Mouse (Mus musculus) embryonic facial prominence, embryonic 13.5 days (tissue): ENCODE data around the gene Nmu. TPM values are rescaled to one million over a fixed set of nuclear protein-coding genes. Genes with fewer than 3 reads are reported as not detected.

Source experiments
- ATAC-seq: fragments of 200-750 bp; cut with Nextera tagmentation; 2 replicates; pipeline ENCODE4 v1.8.0; 2017; ENCODE audit warnings: low read depth; ENCODE audit not compliant: insufficient number of reproducible peaks, insufficient read depth, low FRiP score, low TSS enrichment
- H3K27ac ChIP-seq: fragments of 300-500 bp; sonication (generic); 2 replicates; pipeline ENCODE4 v1.5.1; 2015; ENCODE audit warnings: moderate library complexity, mild to moderate bottlenecking, inconsistent platforms
- H3K27me3 ChIP-seq: fragments of 300-500 bp; sonication (generic); 2 replicates; pipeline ENCODE4 v1.6.1; 2015; ENCODE audit warnings: mild to moderate bottlenecking, inconsistent platforms
- H3K36me3 ChIP-seq: fragments of 300-500 bp; sonication (generic); 2 replicates; pipeline ENCODE4 v1.6.1; 2015; ENCODE audit warnings: mild to moderate bottlenecking, inconsistent platforms
- H3K4me1 ChIP-seq: fragments of 300-500 bp; sonication (generic); 2 replicates; pipeline ENCODE4 v1.6.1; 2015; ENCODE audit warnings: inconsistent platforms
- H3K4me2 ChIP-seq: fragments of 300-500 bp; sonication (generic); 2 replicates; pipeline ENCODE4 v1.6.1; 2015; ENCODE audit warnings: moderate library complexity, mild to moderate bottlenecking, inconsistent platforms
- H3K4me3 ChIP-seq: fragments of 300-500 bp; sonication (generic); 2 replicates; pipeline ENCODE4 v1.5.1; 2015; ENCODE audit warnings: mild to moderate bottlenecking, inconsistent platforms
- H3K9ac ChIP-seq: fragments of 300-500 bp; sonication (generic); 2 replicates; pipeline ENCODE4 v1.6.1; 2015; ENCODE audit warnings: mild to moderate bottlenecking, inconsistent platforms
- H3K9me3 ChIP-seq: fragments of 300-500 bp; sonication (generic); 2 replicates; pipeline ENCODE4 v1.6.1; 2016; ENCODE audit warnings: inconsistent platforms
- WGBS: fragments of 180-500 bp; shearing (Covaris S2); methylation state at CpG from one replicate; pipeline ENCODE4 v1.1.7; 2015; ENCODE audit warnings: mixed read lengths; 5-methylcytosine and 5-hydroxymethylcytosine counted together
- polyA plus RNA-seq: library from polyadenylated mRNA; unstranded; fragments of >200 nt; fragmentation: Nextera tagmentation; extraction: Ambion mirVana; gene quantifications from 2 replicates; pipeline ENCODE4 v1.2.1, GENCODE M21; 2015

Gene Nmu
- polyA plus RNA-seq, 1 experiment from 2014 or later, result 0.25 TPM

DNA sequence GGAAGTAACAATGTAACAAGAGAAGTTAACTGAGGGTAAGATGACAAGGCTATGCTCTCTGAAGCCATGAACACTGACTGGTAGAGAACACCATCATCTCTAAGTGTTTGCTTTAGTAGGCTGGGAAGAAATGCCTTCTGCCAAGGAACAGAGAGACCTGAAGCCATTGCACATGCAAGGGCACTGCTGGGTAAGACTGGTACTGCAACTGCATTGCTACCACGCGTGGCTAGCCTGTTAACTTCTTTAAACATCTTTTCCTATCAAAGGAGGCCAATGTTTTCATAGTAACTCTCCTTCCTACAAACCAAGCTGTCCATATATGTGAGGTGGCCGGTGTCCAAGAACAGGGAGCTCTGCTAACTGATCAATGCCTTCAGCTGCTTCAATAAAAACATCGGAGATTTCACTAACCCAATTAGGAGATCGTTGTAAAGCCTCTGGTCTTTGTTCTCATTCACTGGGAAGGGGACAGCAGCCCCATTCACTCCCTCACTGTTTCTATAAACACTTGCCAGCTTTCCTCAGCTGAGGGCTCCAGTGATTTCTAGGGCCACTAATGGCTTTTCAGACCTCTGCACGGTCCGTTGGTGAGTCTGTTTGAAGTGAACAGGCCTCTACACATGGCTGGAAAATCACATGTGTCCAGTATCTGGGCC, 11.5 kb downstream of the Nmu start:
- WGBS, result 66% methylated on average over 7 of the region's 7 CpGs
- ATAC-seq, result no peak

DNA sequence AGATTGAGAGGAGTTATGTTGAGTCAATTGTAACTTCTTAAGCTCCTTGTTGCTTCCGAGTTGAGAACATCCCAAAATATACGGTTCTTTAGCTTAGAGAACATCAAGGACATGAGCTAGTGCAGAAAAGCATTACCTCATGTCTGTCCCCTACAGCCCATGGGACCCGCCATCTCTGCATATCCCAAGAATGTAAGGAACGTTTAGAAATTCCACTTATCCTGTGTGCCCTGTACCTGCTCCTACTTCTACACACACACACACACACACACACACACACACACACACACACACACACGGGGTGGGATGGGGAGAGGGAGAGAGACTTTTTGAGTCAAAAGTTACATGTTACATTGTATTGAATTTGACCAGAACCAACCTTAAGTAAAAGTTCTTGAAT, 12.1 kb downstream of the Nmu start:
- 81% methylated on average over 5 of the region's 5 CpGs for WGBS
- no peaks in the 10 kb centered on the region for H3K4me1 ChIP-seq
- no peaks in the 10 kb centered on the region for H3K36me3 ChIP-seq
- H3K27ac ChIP-seq, result no peak overlapping the region
- H3K27me3 ChIP-seq, result no peaks in the 10 kb centered on the region
- H3K9ac ChIP-seq, result no peak overlapping the region
- no peak overlapping the region for H3K4me2 ChIP-seq
- no peak for ATAC-seq
- no peaks in the 10 kb centered on the region for H3K9me3 ChIP-seq
- H3K4me3 ChIP-seq, result no peak overlapping the region

More for the DNA sequence above, 11.5 kb downstream of the Nmu start:
- H3K9me3 ChIP-seq, result no peaks in the 10 kb centered on the region
- no peaks in the 10 kb centered on the region for H3K4me1 ChIP-seq
- H3K36me3 ChIP-seq, result no peaks in the 10 kb centered on the region
- no peak overlapping the region for H3K9ac ChIP-seq
- no peak overlapping the region for H3K4me3 ChIP-seq
- H3K27ac ChIP-seq, result no peak overlapping the region
- H3K4me2 ChIP-seq, result no peak overlapping the region
- H3K27me3 ChIP-seq, result no peaks in the 10 kb centered on the region

DNA sequence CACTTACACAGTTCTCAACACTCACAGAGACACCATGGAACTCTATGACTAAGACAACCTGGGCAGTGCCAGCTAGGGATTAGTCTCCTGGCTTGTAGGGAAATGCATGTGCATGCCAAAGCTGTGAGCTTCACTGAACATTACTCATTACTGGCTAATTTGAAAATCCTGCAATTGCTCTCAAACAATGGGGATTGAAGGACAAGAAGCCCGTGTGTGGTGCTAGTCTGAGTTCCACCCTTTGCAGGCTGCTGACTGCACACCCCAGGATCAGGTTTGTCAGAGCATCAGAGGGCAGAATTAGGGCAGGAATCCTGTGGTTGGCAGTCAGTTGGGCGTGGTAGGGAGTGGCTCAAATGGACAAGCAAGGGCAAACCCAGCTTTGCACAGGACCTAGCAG, 17.5 kb downstream of the Nmu start:
- no peak overlapping the region for H3K27ac ChIP-seq
- WGBS, result 64% methylated on average over 2 of the region's 2 CpGs

DNA sequence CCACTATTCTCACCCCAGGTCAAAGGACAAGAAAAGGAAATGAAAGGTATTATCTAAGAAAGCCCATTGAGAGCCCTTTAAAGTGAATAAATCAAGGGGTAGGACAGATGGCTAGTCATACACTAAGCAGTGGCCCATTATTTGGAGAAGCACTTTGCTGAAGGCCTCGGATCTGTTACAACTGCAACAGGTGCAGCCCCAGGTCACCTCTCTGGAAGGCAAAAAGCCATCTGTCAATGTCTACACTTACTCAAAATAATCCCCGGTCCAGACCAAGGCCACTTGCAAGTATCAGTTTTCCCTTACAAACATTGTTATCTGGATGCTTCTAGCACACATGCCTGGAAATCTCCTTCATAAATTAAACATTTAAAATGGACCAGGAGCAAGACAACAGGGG, 22.7 kb downstream of the Nmu start:
- Histone ChIP-seq H3K9me3 (no peaks in the 10 kb centered on the region), H3K4me2 (no peak overlapping the region), H3K36me3 (no peaks in the 10 kb centered on the region), H3K4me1 (no peaks in the 10 kb centered on the region), H3K27ac (no peak overlapping the region), H3K9ac (no peak overlapping the region), H3K27me3 (no peaks in the 10 kb centered on the region), H3K4me3 (no peak overlapping the region)
- no peak for ATAC-seq
- 75% methylated on average over 2 of the region's 2 CpGs for WGBS

More for the DNA sequence above, 17.5 kb downstream of the Nmu start:
- H3K4me2 ChIP-seq, result no peak overlapping the region
- no peak for ATAC-seq
- no peaks in the 10 kb centered on the region for H3K36me3 ChIP-seq
- H3K27me3 ChIP-seq, result no peaks in the 10 kb centered on the region
- H3K9ac ChIP-seq, result no peak overlapping the region
- no peaks in the 10 kb centered on the region; the same call in 1 of the 2 replicates for H3K4me1 ChIP-seq
- no peak overlapping the region for H3K4me3 ChIP-seq
- H3K9me3 ChIP-seq, result no peaks in the 10 kb centered on the region

DNA sequence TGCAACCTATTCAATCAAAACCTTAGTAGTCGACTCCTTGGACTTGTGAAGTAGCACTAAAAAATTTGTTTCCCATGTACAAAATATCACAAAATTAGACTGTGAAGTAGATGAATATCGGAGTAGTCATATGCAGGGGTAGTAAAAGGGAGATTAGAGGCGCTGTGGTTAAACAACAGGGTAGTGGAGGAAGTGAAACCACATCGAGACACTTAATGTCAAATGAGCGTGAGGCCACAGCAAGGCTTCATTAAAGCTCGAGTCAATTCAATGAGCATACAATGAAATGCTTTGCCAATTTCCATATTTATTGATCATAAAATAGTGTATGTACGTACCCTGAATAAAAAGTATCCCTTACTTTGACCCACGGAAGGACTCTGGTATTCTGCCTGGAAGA, 26.5 kb downstream of the Nmu start:
- 85% methylated on average over 8 of the region's 8 CpGs for WGBS
- Histone ChIP-seq H3K4me1 (no peaks in the 10 kb centered on the region), H3K27me3 (no peaks in the 10 kb centered on the region), H3K27ac (no peak overlapping the region), H3K4me2 (no peak overlapping the region), H3K4me3 (no peak overlapping the region), H3K9me3 (no peaks in the 10 kb centered on the region), H3K9ac (no peak overlapping the region), H3K36me3 (no peaks in the 10 kb centered on the region)
- ATAC-seq, result no peak

DNA sequence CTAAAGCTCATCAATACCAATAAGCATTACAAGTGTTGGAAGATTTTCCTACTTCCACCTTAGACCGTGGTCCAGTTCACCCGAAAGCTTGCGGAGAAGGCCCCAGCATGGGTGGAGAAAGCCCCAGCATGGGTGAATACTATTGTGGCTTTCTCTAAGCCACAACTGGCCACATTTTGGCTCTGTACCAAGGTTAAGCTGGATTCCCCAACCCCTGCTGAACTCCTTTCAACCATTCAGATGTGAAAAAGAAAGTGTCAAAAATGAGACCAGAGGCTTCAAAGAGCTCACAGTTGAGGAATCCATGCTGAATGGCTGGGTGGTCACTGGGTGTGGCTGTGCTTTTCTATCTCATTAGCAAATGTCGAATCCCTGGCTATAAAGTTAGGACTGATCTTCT, 29.8 kb downstream of the Nmu start:
- Histone ChIP-seq H3K36me3 (no peaks in the 10 kb centered on the region), H3K4me3 (no peak overlapping the region), H3K27ac (no peak overlapping the region), H3K4me2 (no peak overlapping the region), H3K9me3 (no peaks in the 10 kb centered on the region), H3K4me1 (no peaks in the 10 kb centered on the region), H3K27me3 (no peaks in the 10 kb centered on the region), H3K9ac (no peak overlapping the region)
- 87% methylated on average over 4 of the region's 4 CpGs for WGBS
- ATAC-seq, result no peak

DNA sequence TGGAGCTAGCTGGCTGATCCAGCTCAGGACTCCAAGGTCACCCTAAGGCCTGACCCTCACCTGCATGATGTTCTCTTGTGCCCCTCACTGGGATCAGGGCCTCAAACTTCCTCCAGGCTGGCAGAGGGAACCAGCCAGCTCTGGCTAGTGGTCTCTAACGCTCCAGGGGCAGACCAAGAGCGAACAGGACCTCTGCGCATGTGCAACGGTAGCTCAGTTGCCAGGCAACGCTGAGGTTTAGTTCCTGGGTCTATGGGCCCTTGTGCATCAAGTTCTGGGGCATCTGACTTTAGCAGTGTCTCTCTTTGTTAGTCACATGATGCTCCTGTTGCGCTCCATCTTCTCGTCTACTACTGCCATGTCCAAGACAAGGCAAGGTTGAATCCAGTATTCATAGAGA, 32.6 kb downstream of the Nmu start, which contains the start of gene Pdcl2:
Pdcl2 (minus strand) TSS at position 204 of the 400 bp plus-strand sequence.
- Histone ChIP-seq H3K27ac (no peak within 1 kb of the TSS), H3K36me3 (no peaks in the 10 kb centered on the region), H3K27me3 (no peaks in the 10 kb centered on the region), H3K4me1 (0 out of 2 replicates have a peak, but pooled peaks cover 3% of the 10 kb centered on the region), H3K9me3 (no peaks in the 10 kb centered on the region), H3K4me2 (no peak within 1 kb of the TSS), H3K4me3 (no peak within 1 kb of the TSS), H3K9ac (no peak within 1 kb of the TSS)
- 90% methylated on average over 7 of the region's 7 CpGs for WGBS
- ATAC-seq, result no peak

DNA sequence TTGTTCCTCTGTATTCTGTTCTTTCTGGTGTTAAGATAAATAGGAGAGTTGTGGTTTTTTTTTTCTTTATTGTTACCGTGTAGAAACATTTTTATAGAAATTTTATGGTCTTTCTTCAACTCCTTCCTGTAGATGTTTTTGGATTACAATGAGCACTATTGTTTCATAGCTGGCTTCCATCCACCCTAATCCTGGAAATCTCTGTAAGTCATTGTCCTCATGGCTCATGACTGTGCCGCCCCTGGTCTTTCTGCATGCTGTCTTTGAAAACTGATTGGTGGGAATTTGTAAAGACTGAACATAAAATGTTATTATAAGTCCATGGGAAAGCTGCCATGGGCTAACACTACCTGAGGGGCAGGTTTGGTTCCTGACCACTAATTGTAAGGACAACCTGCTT, 36.3 kb downstream of the Nmu start:
- WGBS, result 42% methylated on average over 2 of the region's 2 CpGs
- 0 out of 2 replicates have a peak, but pooled peaks cover 9% of the 10 kb centered on the region for H3K4me1 ChIP-seq
- H3K27me3 ChIP-seq, result no peaks in the 10 kb centered on the region; the same call in 1 of the 2 replicates
- no peak overlapping the region for H3K9ac ChIP-seq
- no peaks in the 10 kb centered on the region for H3K9me3 ChIP-seq
- no peak for ATAC-seq
- no peaks in the 10 kb centered on the region for H3K36me3 ChIP-seq
- no peak overlapping the region for H3K4me3 ChIP-seq
- H3K4me2 ChIP-seq, result no peak overlapping the region
- no peak overlapping the region for H3K27ac ChIP-seq

DNA sequence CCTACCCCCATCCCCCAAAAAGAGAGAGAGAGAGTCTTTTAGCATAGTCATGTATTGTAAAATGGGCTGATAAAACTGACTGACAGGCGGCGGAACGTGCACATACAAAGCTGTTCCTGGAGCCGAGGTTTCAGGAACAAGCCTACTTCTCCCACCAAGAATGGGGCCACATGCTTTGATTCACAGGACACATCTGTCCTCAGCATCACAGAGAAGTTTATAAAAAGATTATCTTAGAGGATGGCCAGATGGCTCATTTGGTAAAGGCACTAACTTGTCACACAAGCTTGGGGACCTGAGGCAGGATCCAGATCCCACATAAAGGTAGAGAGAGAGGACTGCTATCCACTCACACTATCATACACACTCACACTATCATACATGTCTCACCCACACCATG, 38.5 kb downstream of the Nmu start:
- 85% methylated on average over 4 of the region's 4 CpGs for WGBS
- Histone ChIP-seq H3K9me3 (no peaks in the 10 kb centered on the region), H3K4me2 (no peak overlapping the region), H3K9ac (no peak overlapping the region), H3K4me3 (no peak overlapping the region), H3K27ac (no peak overlapping the region), H3K36me3 (no peaks in the 10 kb centered on the region), H3K4me1 (0 out of 2 replicates have a peak, but pooled peaks cover 9% of the 10 kb centered on the region), H3K27me3 (no peaks in the 10 kb centered on the region; the same call in 1 of the 2 replicates)
- ATAC-seq, result no peak

DNA sequence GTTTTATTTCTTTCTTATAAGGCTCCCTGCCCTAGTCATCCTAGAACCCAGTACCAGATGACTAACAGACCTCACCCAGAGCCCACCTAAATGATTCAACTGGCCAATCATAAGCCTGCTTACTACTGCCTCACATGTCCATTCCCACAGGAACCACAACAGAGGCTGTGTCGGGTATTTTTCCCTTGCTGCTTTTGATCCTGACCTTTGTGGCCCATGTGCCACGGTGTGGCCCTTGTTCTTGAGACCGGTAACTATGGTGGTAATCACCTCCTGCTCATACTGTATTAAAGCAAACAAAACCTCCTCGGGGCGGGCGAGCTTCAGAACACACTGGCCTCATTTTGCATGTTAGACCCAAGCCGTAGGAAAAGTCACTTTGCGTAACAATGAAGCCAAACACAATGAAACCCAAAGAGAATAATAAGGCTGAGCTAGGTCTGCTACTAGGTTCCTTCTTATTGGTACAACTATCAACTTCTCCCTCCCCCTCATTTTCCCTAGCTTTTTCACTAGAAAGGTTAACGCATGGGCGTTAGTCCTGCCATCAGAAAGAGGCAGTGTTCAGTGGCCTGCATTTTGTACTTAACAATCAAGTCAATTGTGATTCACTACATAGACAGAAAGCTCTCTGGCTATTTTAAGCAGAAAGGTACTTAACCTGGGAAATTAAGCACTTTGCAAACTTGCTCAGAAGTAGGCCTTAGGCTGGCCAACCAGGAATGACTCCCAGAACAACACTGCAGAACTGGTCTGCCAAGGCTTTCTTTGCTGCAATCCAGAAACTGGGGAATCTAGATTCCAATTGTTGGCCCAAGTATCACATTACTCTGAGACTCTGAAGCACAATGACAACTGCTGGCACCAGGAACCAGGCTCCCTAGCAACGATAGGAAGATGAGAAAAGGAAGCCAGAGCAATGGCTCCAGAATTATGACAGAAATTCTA, 42.1 kb downstream of the Nmu start:
- no peak overlapping the region for H3K4me2 ChIP-seq
- H3K36me3 ChIP-seq, result no peaks in the 10 kb centered on the region
- no peak overlapping the region for H3K4me3 ChIP-seq
- H3K27ac ChIP-seq, result no peak overlapping the region; the same call in 1 of the 2 replicates
- H3K9ac ChIP-seq, result no peak overlapping the region
- H3K9me3 ChIP-seq, result no peaks in the 10 kb centered on the region
- ATAC-seq, result no peak
- H3K4me1 ChIP-seq, result 0 out of 2 replicates have a peak, but pooled peaks cover 6% of the 10 kb centered on the region
- WGBS, result 46% methylated on average over 11 of the region's 11 CpGs
- no peaks in the 10 kb centered on the region; the same call in 1 of the 2 replicates for H3K27me3 ChIP-seq

DNA sequence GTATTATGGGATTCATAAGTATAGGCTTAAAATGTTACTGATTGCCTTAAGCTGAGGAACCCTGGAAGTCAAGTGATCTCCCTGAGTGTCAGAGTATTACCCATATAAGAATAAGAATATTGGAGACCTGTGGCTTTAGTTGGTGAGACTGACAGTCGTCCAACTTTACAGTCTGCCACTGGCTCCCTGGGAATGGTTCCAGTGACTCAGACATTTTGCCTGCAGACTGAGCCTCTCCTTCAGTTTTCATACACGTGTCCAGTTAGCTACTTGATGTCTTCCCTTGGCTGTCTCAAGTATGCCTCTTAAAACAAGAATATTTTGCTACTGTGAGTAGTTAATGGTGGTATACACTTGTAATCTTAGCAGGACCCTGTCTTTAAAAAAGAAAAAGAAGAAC, 55.4 kb downstream of the Nmu start:
- Histone ChIP-seq H3K9me3 (no peaks in the 10 kb centered on the region), H3K4me1 (peaks cover 5% of the 10 kb centered on the region), H3K36me3 (no peaks in the 10 kb centered on the region), H3K4me2 (no peak overlapping the region), H3K27ac (no peak overlapping the region), H3K27me3 (no peaks in the 10 kb centered on the region), H3K4me3 (no peak overlapping the region), H3K9ac (no peak overlapping the region)
- ATAC-seq, result no peak
- 69% methylated on average over 2 of the region's 2 CpGs for WGBS

DNA sequence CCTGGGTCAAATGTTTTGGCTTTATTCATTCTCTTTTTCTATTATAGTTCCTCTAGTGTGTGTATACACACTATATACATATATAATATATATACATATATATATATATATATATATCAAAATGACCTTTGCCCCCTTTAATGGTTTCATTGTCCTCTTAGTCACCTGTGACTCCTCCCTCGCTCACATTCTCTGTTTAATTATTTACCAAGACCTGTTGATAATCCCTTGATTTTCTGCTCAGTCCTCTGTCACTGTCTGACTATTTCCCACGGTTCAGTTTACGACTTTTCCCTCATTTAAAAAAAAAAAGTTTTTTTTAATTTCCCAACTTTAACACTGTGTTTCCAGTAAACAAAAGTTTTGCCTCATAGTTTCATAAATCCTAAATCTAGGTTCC, 57.3 kb downstream of the Nmu start:
- no peak for ATAC-seq
- no peak overlapping the region for H3K4me3 ChIP-seq
- H3K27me3 ChIP-seq, result no peaks in the 10 kb centered on the region
- no peak overlapping the region for H3K9ac ChIP-seq
- H3K4me1 ChIP-seq, result peaks cover 9% of the 10 kb centered on the region
- no peak overlapping the region for H3K4me2 ChIP-seq
- WGBS, result 78% methylated on average over 3 of the region's 3 CpGs
- no peaks in the 10 kb centered on the region for H3K9me3 ChIP-seq
- no peak overlapping the region for H3K27ac ChIP-seq
- no peaks in the 10 kb centered on the region for H3K36me3 ChIP-seq
